Mouse (Mus musculus) liver, adult 2 months (tissue): ENCODE measurements around the gene Cdh1. TPM values are rescaled to one million over a fixed set of nuclear protein-coding genes. Genes with fewer than 3 reads are reported as not detected.

Source experiments
- DNase-seq: peaks from one replicate; pipeline ENCODE4 v3.0.0-alpha.2; 2011; ENCODE audit warnings: low read depth, low spot score; ENCODE audit errors: extremely low read depth
- H3K27ac ChIP-seq: fragments of 200-500 bp; replicated peaks from 2 replicates; pipeline ENCODE4 v1.5.1; 2012; ENCODE audit warnings: low read depth, mild to moderate bottlenecking, control low read depth, inconsistent platforms, low read length; ENCODE audit not compliant: insufficient read depth
- H3K27me3 ChIP-seq: fragments of 200-500 bp; 2 replicates; pipeline ENCODE4 v1.6.1; 2012; ENCODE audit warnings: mild to moderate bottlenecking, moderate library complexity, low read length, inconsistent platforms; ENCODE audit not compliant: control insufficient read depth, insufficient read depth
- H3K36me3 ChIP-seq: fragments of 200-500 bp; 2 replicates; pipeline ENCODE4 v1.6.1; 2012; ENCODE audit warnings: low read length, inconsistent platforms; ENCODE audit not compliant: control insufficient read depth, insufficient read depth
- H3K4me1 ChIP-seq: fragments of 200-500 bp; 2 replicates; pipeline ENCODE4 v1.6.1; 2011; ENCODE audit warnings: low read length; ENCODE audit not compliant: control insufficient read depth, insufficient read depth
- H3K4me3 ChIP-seq: fragments of 200-500 bp; 2 replicates; pipeline ENCODE4 v1.5.1; 2011; ENCODE audit warnings: low read depth, mild to moderate bottlenecking, control low read depth, low read length, moderate library complexity; ENCODE audit not compliant: insufficient read depth
- H3K79me2 ChIP-seq: fragments of 200-500 bp; 2 replicates; pipeline ENCODE4 v1.6.1; 2012; ENCODE audit warnings: inconsistent platforms, mild to moderate bottlenecking, low read length, moderate library complexity; ENCODE audit not compliant: control insufficient read depth, insufficient read depth
- H3K9ac ChIP-seq: fragments of 200-500 bp; 2 replicates; pipeline ENCODE4 v1.6.1; 2012; ENCODE audit warnings: low read depth, mild to moderate bottlenecking, control low read depth, inconsistent platforms, low read length
- CTCF ChIP-seq: fragments of 200-500 bp; IDR thresholded peaks from 2 replicates; pipeline ENCODE4 v1.5.1; 2011; ENCODE audit warnings: low read depth, low read length, control low read depth
- POLR2A ChIP-seq: fragments of 200-500 bp; IDR thresholded peaks from 2 replicates; pipeline ENCODE4 v1.6.1; 2011; ENCODE audit warnings: low read length, control low read depth; ENCODE audit not compliant: insufficient read depth; ENCODE audit errors: extremely low read depth
- WGBS: fragments of 180-500 bp; shearing (Covaris S2); methylation state at CpG from one replicate; pipeline ENCODE4 v1.1.7; 2018; 5-methylcytosine and 5-hydroxymethylcytosine counted together
- polyA plus RNA-seq: library from polyadenylated mRNA; depleted of rRNA; stranded (reverse); fragments of >200 nt; gene quantifications from 2 replicates; pipeline ENCODE4 v1.2.3, GENCODE M21; 2012
- total RNA-seq: library from RNA; depleted of rRNA; stranded (reverse); fragments of >200 nt; gene quantifications from 2 replicates; pipeline ENCODE4 v1.2.3, GENCODE M21; 2014

Cdh1 gene
- total and polyA plus RNA-seq, 2 experiments = 17.5 to 19.8 TPM

DNA sequence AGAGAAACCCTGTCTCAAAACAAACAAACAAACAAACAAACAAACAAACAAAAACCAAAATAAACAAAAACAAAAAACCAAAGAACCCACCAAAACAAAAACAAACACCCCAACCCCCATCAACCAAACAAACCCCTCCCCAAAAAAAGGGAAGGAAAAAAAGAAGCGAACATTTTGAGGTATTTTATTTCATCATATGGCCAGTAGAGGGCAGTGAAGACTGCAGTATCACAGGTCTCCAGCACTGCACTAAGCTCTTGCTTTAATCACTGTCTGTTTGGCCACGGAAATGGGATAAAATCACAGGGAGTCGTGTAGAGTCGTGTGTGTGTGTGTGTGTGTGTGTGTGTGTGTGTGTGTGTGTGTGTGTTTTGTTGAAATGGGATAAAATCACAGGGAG is 84.3 kb downstream of the Cdh1 start:
- Histone ChIP-seq H3K27ac (no peak overlapping the region), H3K9ac (no peak overlapping the region), H3K4me1 (no peaks in the 10 kb centered on the region), H3K27me3 (no peaks in the 10 kb centered on the region), H3K36me3 (peaks cover 2% of the 10 kb centered on the region; the same call in 1 of the 2 replicates), H3K79me2 (no peaks in the 10 kb centered on the region; the same call in 1 of the 2 replicates), H3K4me3 (no peak overlapping the region)
- WGBS = 2% methylated on average over 4 of the region's 4 CpGs
- peak; percentile 38 for DNase-seq
- no peak for TF ChIP-seq POLR2A
- peak; percentile 44 for TF ChIP-seq CTCF

DNA sequence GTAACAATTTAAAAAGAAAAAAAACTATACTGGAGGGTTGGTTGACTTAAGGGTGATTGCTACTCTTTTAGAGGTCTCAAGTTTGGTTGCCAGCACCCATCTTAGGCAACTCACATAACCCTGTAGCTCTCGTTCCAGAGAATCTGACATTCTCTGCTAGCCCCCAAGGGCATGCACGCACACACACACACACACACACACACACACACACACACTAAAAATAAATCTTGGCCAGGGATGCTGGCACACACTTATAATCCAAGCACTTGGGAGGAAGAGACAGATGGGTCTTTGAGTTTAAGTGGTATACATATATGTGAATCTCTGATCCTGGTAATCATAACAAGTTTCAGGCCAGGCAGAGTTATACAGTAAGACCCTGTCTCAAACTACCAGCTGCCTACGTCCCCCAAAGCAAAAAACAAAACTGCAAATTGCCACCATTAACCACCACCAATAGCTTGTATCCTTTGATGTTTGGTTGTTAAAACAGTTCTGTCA is 94.6 kb downstream of the Cdh1 start:
- 87% methylated on average over 3 of the region's 3 CpGs for WGBS
- Histone ChIP-seq H3K27me3 (no peaks in the 10 kb centered on the region), H3K79me2 (no peaks in the 10 kb centered on the region), H3K27ac (no peak overlapping the region), H3K9ac (no peak overlapping the region), H3K4me1 (no peaks in the 10 kb centered on the region), H3K4me3 (no peak overlapping the region), H3K36me3 (peaks cover 26% of the 10 kb centered on the region; the same call in 1 of the 2 replicates)
- DNase-seq = no peak
- TF ChIP-seq CTCF = no peak
- TF ChIP-seq POLR2A = no peak

DNA sequence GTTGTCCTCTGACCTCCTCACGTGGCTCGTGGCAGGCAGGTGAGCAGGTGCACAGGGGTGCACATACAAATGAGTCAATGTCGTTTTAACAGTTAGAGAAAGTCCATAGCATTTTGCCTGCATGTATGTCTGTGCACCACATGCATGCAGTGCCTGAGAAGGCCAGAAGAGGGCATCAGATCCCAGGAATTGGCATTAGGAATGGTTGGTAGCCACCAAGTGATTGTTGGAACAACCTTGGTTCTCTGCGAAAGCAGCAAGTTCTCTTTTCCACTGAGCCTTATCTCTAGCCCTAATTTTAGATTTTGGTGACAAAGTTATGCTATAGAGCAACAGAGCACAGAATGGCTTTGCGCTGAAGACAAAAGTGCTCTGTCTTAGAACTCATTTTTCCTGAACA is 96.4 kb downstream of the Cdh1 start:
- DNase-seq = peak; percentile 39
- H3K27me3 ChIP-seq = no peaks in the 10 kb centered on the region
- TF ChIP-seq POLR2A = no peak
- TF ChIP-seq CTCF = peak; percentile 68
- H3K4me1 ChIP-seq = no peaks in the 10 kb centered on the region
- WGBS = 78% methylated on average over 5 of the region's 5 CpGs
- peaks cover 23% of the 10 kb centered on the region; the same call in 1 of the 2 replicates for H3K36me3 ChIP-seq
- no peak overlapping the region for H3K27ac ChIP-seq
- no peak overlapping the region for H3K9ac ChIP-seq
- H3K4me3 ChIP-seq = no peak overlapping the region
- no peaks in the 10 kb centered on the region for H3K79me2 ChIP-seq

DNA sequence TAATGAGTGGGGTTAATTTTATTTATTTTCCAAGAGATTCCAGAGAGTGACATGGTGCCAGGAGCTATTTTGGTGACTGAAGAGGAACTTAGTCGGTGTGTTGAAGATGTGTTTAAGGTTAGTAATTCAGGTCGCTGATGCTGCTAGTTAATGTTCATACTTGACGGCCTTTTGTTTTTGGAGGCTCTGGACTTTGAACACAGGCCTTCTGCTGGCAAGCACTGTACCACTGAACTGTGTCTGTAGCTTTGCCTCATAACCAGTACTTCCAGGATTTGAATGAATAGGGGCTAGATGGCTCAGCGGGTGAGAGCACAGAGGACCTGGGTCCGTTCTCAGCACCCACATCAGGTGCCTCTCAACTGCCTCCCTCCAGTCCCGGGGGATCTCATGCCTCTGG is 97.0 kb downstream of the Cdh1 start:
- Histone ChIP-seq H3K4me3 (no peak overlapping the region), H3K27me3 (no peaks in the 10 kb centered on the region), H3K27ac (no peak overlapping the region), H3K79me2 (no peaks in the 10 kb centered on the region), H3K36me3 (peaks cover 23% of the 10 kb centered on the region; the same call in 1 of the 2 replicates), H3K9ac (no peak overlapping the region), H3K4me1 (no peaks in the 10 kb centered on the region)
- 49% methylated on average over 6 of the region's 6 CpGs for WGBS
- peak; percentile 65 for DNase-seq
- TF ChIP-seq CTCF (no peak), POLR2A (no peak)

DNA sequence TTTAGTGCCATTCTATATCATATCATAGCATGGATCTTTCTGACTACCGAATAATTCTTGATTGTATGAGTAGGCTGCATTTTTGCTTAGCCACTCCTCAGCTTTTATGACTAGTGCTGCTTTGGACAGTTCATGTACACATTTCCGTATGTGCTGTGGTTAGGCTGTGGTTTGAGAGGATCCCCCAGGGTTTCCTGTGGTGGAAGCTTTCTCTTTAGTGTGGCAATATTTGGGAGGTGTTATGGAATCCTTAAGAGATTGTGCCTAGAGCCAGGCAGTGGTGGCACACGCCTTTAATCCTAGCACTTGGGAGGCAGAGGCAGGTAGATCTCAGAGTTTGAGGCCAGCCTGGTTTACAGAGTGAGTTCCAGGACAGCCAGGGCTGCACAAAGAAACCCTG is 98.2 kb downstream of the Cdh1 start:
- Histone ChIP-seq H3K4me1 (peaks cover 1% of the 10 kb centered on the region; the same call in 1 of the 2 replicates), H3K9ac (no peak overlapping the region), H3K36me3 (peaks cover 21% of the 10 kb centered on the region; the same call in 1 of the 2 replicates), H3K4me3 (no peak overlapping the region), H3K27me3 (no peaks in the 10 kb centered on the region), H3K79me2 (no peaks in the 10 kb centered on the region), H3K27ac (no peak overlapping the region)
- DNase-seq = no peak
- no peak for TF ChIP-seq POLR2A
- no peak for TF ChIP-seq CTCF
- WGBS = 91% methylated on average over 3 of the region's 3 CpGs

DNA sequence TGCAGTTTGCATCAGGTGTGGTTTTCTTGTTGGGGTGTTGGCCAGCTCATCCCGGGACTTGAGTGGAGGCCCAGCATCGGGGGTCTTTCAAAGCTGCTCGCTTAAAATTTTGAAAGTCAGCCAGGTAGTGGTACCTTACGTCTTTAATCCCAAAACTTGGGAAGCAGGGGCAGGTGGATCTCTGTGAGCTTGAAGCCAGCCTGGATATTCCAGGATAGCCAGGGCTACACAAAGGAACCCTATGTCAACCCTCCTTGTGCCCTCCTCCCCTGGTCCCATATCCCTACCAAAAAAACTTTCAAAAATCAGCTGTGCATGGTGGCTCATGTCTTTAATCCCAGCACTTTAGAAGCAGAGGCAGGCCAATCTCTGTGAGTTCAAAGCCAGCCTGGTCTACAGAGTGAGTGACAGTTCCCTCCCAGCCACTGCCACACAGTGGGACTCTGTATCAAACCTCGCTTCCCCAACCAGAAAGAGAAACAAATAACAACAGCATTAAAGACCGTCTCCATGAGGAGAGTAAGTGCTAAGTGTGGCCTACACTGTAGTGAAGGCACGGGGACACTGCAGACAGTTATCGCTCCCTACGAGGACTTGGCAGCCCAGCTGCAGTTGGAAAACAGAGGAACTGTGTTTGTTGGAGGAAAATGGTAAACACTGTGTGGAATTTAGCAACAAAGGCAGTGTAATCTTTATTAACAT is 101.2 kb downstream of the Cdh1 start:
- Histone ChIP-seq H3K79me2 (no peaks in the 10 kb centered on the region), H3K27me3 (no peaks in the 10 kb centered on the region), H3K9ac (no peak overlapping the region), H3K36me3 (peaks cover 7% of the 10 kb centered on the region; the same call in 1 of the 2 replicates), H3K4me1 (peaks cover 1% of the 10 kb centered on the region; the same call in 1 of the 2 replicates), H3K27ac (peak overlapping the region; percentile 49), H3K4me3 (no peak overlapping the region)
- no peak for DNase-seq
- TF ChIP-seq CTCF = no peak
- no peak for TF ChIP-seq POLR2A
- WGBS = 84% methylated on average over 9 of the region's 9 CpGs
